Mouse (Mus musculus) hindlimb bud, embryonic 11.5 days (tissue): ENCODE measurements around the gene Trmt10c.
A peak's percentile ranks its signal among the peaks of the same experiment; 100 is the strongest.
"Not testable (repeated sequence)": the region's sequence is repeated elsewhere in the genome, so short reads cannot be mapped to it uniquely, and the experiment has no call there.

ENCODE experiments used
- DNase-seq: peaks from one replicate; pipeline ENCODE4 v3.0.0-alpha.2; 2012; ENCODE audit warnings: low read depth, low spot score; ENCODE audit errors: extremely low spot score

The Trmt10c gene

DNA sequence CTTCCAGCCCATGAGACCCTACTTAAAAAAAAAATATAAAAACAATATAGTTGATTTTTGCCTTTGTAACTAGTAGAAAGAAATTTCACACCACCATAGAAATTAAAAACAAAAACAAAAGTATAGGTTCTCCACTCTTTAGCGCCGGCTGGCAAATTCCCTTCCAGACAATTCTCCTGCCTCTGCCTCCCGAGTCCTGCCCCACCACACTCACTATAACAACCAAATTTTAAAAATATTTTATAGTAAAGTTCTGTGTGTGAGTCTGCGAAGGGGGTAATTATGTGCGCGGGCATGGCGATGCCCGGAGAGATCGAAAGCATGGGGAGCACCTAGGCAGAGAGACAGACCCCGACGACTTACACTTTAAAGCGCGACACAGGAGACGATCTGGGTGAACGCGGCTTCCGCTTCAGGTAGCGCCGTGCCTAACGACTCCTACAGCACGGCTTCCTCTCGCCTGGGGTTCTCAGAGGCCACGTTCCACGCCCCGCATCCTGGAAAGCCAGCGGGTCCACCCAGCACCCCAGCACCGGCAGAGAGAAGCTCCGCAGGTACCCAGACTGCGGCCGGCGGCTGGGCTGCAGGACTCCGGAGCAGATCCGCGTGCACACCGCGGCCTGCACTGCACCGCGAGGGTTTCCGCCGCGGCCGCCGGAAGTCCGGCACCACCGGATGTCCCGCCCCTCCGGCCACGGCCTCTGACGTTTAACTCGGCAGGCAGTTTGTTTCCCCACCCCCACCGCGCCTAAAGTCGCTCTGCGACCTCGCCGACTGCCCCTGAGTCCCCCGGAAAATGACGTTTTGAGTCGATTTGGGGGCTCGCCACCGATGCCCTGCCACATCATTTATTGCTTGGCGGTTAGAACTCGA, at the start of gene Trmt10c:
Gene Trmt10c, minus strand, starts transcription at position 682 of the 873 bp plus-strand sequence.
- peak; percentile 64 for DNase-seq

DNA sequence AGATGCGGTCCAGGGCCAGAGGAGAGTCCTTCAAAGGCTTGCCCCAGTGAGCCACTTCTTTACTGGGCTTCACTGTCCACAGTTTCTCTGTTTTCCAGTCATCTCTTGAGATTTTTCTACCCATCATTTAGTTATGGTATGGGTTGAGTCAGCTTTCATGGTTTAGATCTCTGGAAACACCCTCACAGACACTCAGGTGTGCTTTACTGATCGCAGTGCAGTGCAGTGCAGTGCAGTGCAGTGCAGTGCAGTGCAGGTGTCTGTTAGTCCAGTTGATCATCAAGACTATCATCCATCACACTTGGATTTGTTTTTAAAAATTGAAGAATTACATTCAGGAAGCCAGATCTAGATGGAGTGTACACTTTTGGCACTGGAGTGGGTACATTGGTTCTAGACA, 48.7 kb upstream of the Trmt10c start:
- no peak for DNase-seq

DNA sequence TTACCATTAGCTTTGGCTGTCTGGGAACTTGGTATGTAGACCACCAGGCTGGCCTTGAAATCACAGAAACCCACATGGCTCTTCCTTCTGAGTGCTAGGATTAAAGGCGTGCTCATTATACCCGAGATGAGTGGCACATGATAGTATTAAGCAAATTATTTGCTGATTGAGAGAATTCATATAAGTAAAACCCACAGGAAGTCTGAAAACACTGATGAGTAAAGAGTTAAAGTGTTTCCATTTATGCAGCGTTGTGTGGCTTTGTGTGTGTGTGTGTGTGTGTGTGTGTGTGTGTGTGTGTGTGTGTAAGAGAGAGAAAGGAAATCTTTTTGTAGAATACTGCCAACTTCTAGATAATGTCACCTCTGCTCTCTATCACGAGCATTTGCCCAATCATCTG, 44.1 kb upstream of the Trmt10c start:
- DNase-seq: no peak

DNA sequence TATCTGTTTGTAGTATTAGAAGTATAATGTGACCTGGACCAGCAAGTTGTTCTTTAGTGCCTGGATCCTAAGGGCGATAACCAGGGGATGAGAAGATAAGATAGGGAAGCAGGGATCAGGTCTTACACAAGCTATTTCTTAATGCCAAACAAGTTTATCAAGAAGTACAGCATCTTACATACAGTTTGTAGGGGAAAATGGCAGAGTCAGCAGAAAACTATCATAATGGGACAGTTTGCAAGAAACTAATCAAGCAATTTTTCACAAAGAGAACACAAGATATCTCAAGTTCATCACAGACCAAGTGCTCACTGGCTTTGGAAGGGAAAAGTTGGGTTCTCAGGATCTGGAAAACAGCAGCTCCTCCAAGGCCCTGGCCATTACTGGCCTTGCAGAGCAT, 41.8 kb upstream of the Trmt10c start:
- DNase-seq: no peak

DNA sequence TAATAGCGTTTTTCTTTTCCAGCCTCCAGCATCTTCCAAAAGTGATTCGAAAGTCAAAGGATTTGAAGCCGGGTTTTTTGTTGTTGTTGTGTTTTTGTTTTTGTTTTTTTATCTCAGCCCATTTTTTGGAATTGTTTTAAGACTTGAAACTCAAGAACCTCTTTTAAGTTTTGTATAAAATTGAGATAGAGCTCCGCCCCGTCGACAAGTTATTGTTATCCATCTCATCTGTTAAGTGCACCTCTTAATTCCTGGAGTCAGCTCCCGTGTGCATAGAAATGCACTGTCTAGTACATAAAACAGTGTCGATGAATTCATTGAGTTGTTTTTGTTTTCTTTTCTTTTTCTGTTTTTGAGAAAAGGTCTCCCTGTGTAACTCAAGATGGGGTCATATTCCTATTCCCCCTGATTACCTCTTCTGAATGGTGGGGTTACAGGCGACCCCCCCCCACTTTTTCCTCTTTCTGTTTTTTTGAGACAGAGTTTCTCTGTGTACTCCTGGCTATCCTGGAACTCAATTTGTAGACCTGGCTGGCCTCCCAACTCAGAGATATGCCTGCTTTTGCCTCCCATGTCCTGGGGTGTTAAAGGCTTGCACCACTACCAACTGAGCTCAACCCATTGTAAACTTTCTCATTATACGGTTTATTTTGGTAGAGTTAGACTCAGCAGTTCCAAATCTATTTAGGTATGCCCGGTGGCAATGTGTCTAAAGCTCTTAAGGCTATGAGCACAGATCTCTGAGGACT, 38.7 kb upstream of the Trmt10c start:
- DNase-seq: no peak

DNA sequence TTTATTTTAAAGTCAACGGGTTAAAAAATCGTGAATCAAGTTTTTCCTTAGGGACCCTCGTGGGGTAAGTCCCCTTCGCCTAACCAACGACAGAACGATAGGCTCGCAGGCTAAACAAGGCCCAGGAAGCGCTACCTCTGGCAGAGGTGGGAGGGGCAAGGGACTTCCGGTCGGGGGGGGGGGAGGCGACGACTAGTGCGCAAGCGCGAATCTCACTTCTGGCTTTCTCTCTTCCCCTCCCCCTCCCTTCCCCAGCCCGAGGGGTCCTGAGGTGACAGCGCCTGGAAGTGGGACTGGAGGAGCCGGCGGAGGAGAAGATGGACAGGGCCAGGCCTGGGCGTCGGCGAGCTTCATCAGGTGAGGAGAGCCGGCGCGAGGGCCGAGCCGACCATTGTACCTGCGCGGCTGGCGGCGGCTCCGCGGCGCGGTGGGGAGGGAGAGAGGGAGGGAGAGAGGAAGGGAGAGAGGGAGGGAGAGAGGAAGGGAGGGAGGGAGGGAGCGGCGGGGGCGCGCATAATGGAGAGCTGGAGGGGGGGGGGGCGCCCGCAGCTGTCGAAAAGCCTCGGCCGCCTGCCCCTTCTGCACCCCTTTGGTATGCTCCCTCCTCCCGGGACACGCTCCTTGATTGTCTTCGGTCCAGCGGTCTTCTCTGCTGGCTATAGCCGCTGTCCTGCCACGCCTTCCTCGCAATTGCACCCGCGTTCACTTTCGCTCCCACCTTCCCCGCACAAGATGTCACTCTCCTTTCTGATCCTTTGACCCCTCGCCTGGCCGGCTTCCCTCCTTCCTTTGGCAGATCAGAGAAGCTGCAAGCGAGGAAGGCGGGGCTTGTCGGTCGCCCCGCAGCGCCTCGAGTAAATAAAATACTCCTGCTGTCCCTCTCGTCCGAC, 37.8 kb upstream of the Trmt10c start:
- peak; percentile 49 for DNase-seq

DNA sequence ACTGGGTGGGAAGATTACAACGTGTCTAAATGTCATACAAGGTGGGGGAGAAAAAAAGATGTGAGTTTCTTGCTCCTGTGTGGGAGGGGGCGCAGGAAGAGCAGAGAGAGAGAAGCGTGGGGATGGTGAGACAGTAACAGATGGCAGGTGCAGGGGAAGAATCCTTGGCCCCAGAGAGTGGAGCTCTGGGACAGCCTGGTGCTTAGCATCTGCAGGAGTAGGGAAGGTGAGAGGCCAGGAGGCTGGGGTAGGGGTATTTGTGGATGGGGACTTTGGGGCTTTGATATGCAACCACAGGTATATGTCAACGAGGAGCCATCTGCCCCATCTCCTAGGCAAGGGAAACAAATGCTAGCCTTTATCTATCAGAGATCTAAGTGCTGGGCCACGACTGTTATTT, 36.9 kb upstream of the Trmt10c start:
- no peak for DNase-seq

DNA sequence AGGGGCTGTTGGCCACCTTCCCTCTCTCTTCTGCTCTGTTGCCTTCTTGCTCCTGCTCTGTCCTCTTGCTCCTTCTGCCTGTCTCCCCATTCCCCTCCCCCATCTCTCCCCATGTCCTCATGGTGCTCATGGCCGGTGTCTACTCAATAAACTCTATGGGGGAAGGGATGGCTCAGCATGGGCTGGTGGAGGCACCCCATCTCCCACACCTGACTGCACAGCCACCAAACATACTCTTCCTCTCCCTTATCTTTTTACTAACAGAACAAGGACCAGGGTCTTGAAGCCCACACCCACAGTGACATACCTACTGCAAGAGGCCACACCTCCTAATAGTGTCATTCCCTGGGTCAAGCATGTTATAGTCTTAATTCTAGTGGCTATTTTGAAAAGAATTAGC, 36.5 kb upstream of the Trmt10c start:
- no peak for DNase-seq

DNA sequence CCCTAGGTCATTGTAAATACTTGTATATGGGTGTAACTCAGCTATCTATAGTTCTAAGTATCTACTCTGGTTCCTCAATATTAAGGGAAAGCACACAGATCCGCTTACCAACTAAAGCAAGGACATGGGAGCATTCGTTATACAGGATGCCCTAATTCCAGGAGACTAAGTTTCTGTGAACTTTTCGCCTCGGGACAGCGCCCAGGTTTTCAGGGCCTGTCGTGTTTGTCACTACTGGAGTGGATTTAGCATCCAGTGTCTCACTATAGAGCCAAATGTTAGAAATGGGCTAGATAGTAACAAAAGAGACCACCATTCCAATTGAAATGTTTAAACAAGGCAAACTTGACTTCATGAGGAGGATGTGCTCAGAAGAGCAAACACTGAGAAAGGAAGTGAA, 35.5 kb upstream of the Trmt10c start:
- not testable (repeated sequence) for DNase-seq

DNA sequence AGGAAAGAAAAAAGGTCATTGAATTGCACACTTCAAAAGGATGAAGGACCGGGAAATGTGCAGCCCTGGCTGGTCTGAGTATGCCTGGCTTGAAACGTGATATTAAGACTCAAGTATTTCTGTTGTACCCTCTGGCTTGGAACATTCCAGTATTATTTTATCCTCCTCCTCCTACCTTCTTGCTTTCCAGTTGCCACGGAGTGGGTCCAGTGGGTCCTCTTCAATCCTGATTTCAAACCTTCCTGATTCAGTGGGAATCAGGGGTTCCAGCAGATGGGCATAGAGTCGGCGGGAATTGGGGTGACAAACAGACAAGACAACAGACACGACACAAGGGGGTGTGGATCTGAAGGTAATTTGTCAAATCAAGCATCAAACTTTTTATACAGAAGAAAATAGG, 34.9 kb upstream of the Trmt10c start:
- no peak for DNase-seq

DNA sequence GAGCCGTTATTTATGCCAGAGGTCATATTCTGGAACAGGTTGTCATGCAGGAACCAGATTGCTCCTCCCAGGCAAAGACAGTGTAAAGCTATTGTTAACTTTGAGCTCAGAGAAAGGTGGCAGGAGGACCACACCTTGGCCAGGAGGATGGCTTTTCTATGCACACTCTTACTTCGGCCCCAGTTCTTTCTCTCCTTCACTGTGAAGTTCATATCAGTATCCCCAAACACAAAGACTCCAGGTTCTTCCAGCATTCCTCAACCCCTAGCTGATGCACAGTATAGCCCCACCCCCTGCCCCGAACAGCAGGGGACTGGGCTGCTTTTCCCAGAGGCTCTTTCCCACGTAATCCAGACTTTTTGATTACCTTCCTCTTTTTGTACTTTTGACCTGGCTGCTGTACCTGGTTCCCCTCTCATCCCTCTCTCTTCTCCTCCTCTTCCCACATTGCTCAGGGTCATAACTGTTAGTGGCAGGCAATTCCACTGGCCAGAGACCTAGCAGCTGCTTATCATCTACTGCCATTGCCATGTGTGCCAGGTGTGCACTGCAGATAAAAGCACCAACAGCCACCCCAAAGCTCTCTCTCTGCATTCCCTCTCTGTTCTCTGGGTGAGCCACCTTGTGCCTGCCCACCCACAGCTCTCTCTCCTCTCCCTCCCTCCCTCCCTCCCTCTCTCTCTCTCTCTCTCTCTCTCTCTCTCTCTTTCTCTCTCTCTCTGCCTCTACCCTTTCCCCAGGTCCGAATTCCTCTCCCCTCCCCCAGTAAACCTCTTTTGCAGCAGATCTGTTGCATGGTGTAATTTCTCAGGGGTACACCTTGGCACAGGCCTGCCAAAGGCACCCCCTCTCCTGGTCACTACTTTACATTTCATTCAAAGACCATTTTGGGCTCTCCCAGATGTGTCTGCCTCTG, 34.0 kb upstream of the Trmt10c start:
- no peak for DNase-seq

DNA sequence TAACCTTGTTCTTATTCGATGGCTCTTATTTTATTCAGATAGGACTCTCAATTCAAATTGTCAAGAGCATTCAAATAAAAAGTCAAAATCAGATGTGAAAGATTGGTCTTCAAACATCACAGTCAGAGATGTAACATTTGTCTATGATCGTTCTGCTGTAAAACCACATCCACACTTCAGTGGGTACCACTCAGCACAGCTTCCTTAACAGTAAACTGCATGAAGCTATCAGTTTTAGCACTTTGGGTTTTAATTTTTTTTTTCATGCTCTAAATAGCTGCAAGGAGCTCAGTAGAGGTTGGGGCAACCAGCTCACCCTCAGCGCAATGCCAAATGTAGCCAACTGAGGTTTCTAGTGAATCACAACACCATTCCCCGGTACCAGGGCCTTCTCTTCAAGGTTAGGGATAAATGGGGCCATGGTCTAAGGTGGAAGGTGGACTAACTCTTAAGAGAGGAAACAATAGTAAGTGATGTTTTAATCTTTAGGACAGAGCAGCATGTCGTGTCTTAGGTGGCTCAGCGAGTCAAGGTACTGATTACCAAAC, 31.0 kb upstream of the Trmt10c start:
- DNase-seq: no peak

DNA sequence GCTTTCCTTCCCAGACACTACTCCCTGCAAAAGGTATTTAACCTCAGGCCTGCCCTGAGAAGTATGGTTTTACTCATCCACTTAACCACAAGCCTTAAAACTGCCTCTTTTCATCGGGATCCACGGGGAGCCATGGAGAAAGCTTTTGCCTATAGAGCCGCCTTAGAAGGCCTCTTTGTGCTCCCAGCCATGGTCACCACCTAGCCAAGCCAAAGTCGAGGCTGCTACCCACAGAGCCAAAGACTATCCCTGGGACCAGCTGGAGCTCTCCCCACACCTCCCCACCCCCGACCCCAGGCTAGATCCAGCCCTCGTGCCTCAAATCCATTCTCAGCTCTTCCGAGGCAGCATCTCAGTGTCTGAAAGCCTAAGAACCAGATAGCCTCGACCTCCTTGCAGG, 28.5 kb upstream of the Trmt10c start:
- no peak for DNase-seq

DNA sequence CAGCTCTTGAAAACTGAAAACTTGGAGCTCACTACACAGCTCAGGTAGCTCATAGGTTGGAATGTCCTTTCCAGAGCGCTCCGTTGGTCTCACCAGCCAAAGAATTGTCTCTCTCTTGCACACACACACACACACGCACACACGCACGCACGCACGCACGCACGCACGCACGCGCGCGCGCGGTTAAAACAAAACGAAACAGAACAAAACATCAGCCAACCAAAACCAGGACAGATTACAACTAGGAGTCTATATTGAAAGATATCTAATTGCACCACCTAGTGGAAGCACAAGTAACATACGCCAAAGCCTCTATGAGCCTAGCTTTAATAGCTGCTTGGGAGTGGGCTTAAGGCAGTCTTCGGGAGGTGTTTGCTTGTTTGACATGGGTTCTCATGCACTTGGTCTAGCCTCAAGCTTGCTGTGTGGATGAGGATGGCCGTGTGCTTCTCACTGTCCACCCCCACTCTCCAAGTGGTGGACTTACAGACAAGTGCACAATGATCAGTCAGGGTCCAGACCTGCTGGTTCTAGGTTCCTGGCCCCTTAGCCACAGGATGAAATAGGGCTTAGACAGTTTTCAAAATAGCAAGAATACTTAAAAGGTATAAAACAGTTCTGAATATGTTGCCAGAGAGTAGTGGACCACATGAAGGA, 26.8 kb upstream of the Trmt10c start:
- peak; percentile 39 for DNase-seq

DNA sequence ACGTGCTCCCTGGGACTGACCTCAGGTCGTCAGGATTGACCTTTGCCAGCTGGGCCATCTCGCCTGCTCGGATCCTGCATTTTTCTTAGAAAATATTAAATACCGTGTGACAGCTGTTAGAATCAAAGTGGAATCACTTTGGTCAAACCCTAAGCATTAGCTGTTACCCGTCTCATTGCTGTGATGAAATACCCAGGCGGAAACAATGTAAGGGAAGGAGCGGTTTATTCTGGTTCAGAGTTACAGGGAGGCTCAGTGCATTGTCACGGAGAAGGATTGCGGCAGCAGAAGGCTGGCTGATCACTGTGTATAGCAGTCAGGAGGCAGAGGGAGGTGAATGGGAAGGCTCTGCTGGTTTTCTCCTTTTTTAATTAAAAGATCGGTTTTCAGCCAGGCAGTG, 25.4 kb upstream of the Trmt10c start:
- no peak for DNase-seq

DNA sequence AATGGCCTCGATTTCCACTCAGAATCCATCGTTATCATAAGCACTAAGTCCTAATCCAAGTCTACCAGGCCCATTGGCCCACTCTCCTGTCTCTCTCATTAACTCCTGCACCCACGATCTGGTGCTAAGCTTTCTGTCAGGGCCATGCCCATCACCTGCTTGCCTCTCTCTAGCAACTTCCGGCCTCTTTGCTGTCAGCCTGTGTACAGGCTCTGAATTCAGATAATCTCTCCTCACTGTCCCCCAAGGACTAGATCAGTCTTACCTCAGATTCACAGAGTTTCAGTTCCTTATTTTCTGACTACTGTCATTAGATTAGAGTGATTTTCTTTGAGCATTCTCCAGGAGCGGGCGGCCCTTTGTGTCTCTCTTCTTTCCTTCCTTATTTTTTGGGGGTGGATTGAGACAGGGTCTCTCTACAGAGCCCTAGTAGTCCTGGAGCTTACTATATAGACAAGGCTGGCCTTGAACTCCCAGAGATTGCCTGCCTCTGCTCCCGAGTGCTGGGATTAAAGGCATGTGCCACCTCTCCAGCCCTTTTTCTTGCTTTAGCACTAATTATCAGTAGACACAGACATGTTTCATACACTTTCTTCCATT, 24.5 kb upstream of the Trmt10c start:
- DNase-seq: no peak

DNA sequence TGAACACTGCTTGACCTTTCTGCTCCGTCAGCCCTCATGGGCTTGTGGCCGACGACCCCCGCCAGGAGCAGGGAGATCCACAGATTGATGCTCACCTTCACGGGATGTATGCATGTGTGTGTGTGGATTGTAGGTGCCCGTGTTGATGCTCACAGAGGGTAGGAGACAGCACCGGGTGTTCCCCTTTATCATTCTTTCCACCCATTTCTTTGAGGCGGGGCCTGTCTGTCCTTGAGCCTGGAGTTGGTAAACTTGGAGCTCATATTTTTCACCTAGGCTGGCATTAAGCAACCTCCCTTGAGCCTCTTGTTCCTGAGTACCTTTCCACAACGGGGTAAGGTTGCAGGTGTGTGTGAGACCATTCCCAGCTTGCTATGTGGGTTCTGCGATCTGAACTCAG, 20.5 kb upstream of the Trmt10c start:
- no peak for DNase-seq

DNA sequence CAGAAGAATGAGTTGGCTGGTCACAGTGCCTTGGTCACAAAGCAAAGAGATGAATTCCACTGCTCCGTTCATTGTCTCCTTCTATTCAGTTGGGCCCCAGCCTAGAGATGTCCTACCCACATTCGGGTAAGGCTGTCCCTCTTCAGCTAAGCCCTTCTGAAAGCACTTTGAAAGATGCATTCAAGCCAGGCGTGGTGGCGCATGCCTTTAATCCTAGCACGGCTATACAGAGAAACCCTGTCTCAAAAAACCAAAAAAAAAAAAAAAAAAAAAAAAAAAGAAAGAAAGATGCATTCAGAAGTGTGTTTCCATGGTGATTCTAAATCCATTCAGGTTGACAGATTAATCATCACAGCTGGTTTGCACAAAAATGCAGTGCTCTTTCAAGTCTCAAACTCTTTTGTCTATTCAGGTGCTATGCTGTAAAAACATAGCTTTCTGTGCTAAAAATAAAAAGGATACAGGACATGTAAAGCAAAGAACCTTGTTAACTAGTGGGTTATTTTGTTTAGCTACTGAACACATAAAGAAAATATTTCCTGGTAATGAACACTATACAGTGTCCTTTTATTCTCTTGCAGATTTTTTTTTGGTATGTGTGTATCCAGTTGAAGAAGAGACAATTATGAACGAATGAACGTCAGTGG, 19.4 kb upstream of the Trmt10c start:
- DNase-seq: no peak

DNA sequence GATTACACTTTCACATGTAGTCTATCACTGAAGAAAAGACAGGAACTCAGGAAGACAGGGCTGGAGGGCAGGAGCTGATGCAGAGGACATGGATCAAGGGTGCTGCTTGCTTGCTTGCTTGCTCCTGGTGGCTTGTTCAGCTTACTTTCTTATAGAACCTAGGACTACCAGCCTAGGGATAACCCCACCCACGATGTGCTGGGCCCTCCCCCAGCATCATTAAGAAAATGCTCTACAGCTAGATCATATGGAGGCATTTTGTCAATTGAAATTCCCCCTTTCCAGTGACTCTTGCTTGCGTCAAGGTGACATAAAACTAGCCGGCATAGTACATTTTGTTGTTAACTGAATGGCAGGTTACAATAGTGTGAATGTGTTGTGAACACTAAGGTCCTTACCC, 18.3 kb upstream of the Trmt10c start:
- no peak for DNase-seq
